Mouse (Mus musculus): ENCODE data around the gene Cacng7.
A peak's percentile ranks its signal among the peaks of the same experiment; 100 is the strongest.
"Not testable (repeated sequence)": the region's sequence is repeated elsewhere in the genome, so short reads cannot be mapped to it uniquely, and the experiment has no call there.

Gene Cacng7

DNA sequence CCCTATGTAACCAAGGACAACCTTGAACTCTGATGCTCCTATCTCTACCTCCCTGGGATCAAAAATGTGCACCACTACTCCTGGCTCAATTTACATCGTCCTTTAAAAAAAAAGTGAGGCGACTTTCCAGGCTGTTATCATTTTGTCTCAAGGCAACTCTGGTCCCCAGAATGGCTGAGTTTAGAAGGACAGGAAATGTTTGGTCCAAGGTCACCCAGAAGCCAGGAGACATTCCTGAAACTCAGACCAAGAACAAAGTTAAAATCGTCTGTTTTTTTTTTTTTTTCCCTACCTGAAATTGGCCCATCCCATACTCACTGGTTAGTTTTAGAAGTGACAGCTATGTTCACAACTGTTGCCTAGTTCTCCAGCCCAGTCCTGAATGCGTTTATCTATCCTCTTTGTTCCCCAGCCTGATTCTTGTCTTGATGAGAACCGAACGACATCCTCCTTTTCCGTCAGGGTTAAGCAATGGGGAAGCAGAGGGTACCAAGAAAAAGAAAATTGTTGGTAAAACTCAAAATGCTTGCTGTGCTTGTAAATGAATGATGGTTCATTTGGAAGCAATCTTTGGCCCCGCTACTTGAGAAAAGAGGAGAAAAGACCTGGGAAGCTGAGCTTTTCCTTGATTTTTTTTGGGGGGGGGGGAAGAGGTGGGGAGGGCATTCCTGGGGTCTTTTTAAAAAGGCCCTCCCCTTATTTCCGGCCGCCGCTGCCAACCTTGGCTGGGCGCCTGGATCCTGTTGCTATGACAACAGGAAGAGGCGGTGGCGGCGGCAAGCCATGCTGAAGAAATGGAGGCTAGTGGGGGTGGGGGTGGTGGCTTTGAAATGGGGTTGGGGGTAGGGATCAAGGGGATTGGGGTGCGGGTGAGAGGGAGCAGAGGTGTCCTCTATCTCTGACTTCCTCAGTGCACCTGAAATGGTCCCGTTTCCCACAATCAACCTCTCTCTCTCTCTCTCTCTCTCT, 57.0 kb downstream of the Cacng7 start:
- DNase-seq (ENCODE audit: low read depth): peak; percentile 75

DNA sequence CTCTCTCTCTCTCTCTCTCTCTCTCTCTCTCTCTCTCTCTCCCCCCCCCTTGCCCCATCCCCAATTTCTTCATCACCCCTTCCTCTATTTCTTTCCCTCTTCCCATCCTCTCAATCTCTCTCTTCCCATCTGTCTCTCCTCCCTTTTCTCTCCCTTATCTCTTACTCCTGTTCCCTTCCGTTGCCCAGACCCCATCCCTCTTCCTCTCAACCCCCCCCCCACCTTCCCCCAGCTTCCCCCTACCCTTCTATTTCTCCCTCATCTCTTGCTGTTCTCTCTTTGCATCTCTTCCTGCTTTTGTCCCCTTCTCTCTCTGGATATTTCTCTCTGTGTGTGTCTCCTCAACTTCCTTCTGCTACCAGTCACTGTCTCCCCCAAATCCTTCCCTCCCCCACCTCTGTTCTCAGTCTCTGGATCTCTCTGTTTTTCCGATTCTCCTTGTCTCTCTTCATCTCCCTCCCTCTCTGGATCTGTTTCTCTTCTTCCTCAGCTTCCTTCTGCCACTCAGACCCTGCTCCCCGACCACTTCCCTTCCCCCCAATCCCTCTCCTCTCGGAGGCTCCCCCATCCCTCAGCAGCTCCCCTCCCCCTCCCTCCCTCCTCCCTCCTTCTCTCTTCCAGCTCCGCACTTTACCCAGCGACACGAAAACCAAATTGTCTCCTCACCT, 57.8 kb downstream of the Cacng7 start, which contains the start of gene Cacng8:
Cacng8 (plus strand) TSS at position 271 of the 668 bp plus-strand sequence.
- no peak for DNase-seq (ENCODE audit: low read depth)

DNA sequence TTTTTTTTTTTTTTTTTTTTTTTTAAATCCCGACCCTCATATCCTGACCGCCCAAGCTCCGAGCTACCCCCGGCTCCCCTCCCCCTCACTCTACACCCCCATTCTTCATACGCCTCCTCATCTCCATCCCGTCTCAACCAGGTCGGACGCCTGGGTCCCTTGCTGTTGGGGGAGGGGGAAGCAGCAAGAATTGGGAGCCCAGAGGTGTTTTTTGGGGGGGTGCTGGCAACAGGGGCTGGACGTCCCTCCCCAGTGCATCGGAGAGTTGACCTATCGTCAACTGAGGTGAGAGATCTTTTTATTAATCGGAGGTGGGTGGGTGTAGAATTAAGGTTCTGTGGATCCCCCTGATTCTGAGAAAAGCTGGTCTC, 58.3 kb downstream of the Cacng7 start:
- no peak for DNase-seq (ENCODE audit: low read depth)

DNA sequence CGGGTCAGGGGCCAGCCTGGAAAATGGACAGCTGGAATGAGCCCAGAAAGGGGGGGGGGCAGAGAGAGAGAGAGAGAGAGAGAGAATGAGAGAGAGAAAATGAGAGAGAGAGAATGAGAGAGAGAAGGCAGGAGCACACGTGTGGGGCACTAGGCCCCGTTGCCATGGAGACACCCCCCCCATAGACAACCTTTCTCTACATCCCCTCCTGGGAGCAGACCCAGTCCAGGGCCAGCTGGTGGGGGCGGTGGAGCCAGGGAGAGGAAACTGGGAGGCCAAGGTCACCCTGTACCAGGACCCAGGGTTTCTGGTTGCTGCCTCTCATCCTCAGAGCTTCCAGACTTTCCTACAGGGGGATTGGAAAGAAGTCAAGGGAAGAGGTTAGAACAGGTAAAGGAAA, 59.1 kb downstream of the Cacng7 start:
- no peak for DNase-seq (ENCODE audit: low read depth)

DNA sequence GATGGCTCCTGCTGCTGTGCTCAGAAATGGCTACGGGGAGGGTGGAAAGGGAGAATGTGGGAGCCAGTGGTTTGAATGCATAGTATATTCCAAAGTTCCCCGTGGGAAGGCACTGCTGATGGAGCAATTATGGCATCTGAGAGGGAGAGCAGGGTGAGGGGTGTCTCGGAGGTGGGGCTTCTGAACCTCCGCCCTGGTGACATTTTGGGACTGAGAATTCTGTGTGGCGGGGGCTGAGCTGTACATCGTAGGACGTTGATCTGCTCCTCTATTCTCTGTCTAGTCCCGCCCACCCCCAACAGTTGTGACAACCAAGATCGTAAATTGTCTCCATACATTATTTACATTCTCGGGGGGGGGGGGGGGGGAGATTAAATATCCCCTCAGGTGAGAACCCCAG, 64.6 kb downstream of the Cacng7 start:
- DNase-seq (ENCODE audit: low read depth): no peak

DNA sequence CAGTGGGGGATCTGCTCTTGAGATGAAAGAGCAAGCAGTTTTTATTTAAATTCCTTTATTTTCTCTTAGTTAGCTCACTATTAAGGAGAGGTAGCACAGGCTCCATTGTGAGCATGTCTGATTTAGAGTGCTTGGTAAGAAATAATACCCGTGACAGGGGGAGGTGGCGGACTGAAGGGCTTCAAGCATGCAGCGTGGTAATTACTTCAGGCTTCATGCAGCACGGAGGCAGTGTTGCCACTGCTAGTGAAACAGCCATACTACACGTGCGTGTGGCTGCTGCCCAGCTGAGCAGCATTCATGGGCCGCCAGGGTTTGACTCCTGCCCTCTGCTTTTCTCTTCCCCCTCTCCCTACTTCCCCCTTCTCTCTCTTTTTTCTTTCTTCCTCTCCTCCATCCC, 65.0 kb downstream of the Cacng7 start:
- DNase-seq (ENCODE audit: low read depth): no peak

DNA sequence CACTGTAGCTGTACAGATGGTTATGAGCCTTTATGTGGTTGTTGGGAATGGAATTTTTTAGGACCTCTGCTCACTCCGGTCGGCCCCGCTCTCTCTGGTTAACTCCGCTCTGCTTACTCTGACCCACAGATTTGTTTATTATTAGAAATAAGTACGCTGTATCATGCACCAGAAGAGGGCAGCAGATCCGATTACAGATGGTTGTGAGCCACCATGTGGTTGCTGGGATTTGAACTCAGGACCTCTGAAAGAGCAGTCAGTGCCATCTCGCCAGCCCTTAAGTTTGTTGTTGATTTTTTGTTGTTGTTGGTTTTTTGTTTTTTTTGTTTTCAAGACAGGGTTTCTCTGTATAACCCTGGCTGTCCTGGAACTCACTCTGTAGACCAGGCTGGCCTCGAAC, 65.6 kb downstream of the Cacng7 start:
- not testable (repeated sequence) for DNase-seq (ENCODE audit: low read depth)

DNA sequence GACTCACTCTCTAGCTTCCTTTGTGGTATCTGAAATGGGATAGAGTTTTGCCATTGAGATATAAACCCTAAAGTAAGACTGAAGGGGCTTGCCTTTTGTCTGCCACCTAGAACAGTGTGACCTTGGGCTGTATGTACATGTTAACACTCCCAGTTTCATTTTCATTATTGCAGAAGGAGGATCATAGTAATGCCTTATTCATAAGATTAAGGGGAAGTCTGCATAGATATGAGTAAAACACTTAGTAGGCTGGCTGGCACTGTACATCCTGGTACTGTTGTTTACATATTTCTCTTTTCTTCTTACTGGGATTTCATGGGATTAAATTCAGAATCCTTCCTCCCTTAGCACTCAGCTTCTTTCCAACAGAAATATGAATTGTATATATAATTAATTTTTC, 67.2 kb downstream of the Cacng7 start:
- no peak for DNase-seq (ENCODE audit: low read depth)

DNA sequence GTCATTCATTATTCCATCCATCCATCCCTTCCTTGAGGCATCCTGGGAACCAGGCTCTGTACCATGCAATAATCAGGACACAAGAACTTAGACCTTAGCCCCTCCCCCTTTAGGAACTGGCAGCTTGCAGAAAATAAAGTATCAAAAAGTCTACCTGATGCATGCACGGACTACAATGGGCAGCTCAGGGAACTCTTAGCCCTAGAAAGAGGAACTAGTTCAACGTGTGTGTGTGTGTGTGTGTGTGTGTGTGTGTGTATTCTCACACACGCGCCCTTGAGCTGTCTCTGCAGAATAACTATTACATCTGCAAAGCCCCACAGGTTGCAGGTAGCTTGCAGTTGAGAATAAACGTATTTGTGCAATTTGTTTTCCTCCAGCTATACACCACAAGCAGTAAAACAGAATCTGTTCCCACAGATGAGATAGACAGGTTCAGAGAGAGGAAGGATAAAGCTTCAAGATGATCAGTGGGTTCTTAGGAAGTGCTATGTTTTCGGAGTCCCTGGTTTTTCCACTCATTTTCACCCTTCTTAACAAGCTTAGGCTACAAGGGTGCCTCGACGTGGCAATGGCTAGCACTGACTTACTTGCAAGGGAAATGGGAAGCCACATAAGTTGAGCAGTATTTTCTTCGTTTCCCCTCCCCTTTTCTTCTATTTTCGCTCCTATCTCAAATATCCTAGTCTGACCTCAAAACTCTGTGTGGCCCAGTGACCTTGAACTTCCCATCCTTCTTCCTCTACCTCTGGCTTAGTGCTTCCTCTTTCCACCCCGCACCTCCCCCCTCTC, 77.2 kb downstream of the Cacng7 start:
- peak; percentile 79 for DNase-seq (ENCODE audit: low read depth)

DNA sequence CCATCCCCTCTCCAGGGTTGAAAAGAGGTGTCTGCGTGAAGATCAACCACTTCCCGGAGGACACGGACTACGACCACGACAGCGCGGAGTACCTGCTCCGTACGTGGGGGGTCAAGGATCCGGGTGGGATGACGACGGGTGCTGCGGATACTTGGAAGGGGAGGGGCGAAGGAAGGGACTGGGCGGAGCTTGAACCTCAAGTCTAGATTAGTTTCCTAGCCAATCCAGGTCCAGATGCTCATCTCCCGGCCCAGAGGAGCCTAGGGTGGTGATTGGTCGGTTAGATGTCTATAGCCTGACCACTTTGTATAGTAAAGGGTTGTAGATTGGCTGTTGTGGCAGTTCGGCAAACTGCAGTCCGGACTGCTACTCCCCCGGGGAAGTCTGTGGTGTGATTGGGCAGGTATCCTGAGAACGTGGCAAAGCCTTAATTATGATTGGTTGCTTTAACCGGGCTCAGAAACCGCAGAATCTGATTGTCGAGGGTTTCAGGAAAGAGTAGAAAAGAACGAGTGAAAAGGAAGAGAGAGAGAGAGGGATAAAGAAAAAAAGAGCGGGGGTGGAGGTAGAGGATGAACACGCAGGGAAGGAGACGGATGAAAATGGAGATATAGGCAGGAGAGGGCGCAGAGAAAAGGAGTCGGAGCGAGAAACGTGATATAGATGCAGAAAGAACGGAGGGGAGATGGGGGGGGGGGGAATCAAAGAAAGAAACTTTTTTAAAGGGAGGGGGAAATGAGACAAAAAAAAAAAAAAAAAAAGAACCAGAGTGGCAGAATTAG, 78.6 kb downstream of the Cacng7 start:
- DNase-seq (ENCODE audit: low read depth): peak; percentile 97

DNA sequence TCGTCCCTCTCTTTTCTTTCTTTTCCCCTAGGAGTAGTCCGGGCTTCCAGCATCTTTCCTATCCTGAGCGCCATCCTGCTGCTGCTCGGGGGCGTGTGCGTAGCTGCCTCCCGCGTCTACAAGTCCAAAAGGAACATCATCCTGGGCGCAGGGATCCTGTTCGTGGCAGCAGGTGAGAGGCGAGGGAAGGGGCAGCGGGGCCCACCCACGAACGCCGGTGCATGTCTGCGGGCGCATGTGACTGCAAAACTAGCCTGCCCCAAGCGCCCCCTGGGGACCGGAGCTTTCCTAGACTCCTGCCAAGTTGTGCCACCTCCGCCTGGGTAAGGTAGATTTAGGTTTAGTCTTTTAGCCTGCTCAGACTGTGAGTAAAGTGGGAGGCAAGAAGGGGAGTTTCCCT, 79.3 kb downstream of the Cacng7 start:
- DNase-seq (ENCODE audit: low read depth): peak; percentile 68

DNA sequence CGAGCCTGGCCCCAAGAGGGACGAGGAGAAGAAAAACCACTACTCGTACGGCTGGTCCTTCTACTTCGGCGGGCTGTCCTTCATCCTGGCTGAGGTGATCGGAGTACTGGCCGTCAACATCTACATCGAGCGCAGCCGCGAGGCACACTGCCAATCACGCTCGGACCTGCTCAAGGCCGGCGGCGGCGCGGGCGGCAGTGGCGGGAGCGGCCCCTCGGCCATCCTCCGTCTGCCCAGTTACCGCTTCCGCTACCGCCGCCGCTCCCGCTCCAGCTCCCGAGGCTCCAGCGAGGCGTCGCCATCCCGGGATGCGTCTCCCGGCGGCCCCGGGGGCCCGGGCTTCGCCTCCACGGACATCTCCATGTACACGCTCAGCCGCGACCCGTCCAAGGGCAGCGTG, 82.1 kb downstream of the Cacng7 start:
- no peak for DNase-seq (ENCODE audit: low read depth)

DNA sequence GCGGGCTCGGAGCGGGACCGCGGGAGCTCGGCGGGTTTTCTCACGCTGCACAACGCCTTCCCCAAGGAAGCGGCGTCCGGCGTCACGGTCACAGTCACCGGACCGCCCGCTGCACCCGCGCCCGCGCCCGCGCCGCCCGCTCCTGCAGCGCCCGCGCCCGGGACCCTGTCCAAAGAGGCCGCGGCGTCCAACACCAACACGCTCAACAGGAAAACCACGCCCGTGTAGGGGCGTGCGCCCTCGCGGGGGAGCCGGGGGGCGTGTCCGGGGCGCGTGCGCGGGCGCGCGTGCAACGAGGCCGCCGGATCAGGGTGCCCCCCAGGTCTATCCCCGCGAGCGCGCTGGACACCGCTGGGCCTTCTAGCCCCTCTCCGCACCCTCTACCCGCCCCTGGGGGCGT, 82.6 kb downstream of the Cacng7 start:
- no peak for DNase-seq (ENCODE audit: low read depth)
